Mouse (Mus musculus): ENCODE results near the gene Caln1. TPM values are rescaled to one million over a fixed set of nuclear protein-coding genes. Genes with fewer than 3 reads are reported as not detected.
A peak's percentile ranks its signal among the peaks of the same experiment; 100 is the strongest.
"Not testable (repeated sequence)": the region's sequence is repeated elsewhere in the genome, so short reads cannot be mapped to it uniquely, and the experiment has no call there.

Gene Caln1
- polyA plus RNA-seq, 1 experiment from 2014 or later = 0.10 TPM

- Histone ChIP-seq H3K27me3 (replicated peaks) (no peaks in the 10 kb centered on the region), H3K4me3 (replicated peaks) (no peak overlapping the region), H3K9me3 (no peaks in the 10 kb centered on the region), H3K4me1 (replicated peaks) (no peaks in the 10 kb centered on the region), H3K9ac (no peak overlapping the region), H3K27ac (no peak overlapping the region), H3K4me2 (replicated peaks) (no peak overlapping the region), H3K36me3 (no peaks in the 10 kb centered on the region)
- WGBS = 79% methylated on average over 2 of the region's 2 CpGs
- ATAC-seq = no peak
Measured at GRCm38 (mm10) chr5:130577581-130577980, 208.3 kb downstream of the Caln1 start.

GRCm38 (mm10) chr5:130584042-130584441 lies 214.8 kb downstream of the Caln1 start:
- H3K27me3 ChIP-seq (replicated peaks) = no peaks in the 10 kb centered on the region
- no peak overlapping the region for H3K9ac ChIP-seq
- H3K4me3 ChIP-seq (replicated peaks) = no peak overlapping the region
- H3K4me1 ChIP-seq (replicated peaks) = no peaks in the 10 kb centered on the region
- H3K36me3 ChIP-seq = no peaks in the 10 kb centered on the region
- no peak for ATAC-seq
- H3K9me3 ChIP-seq = no peaks in the 10 kb centered on the region
- WGBS = 79% methylated on average over 3 of the region's 3 CpGs
- no peak overlapping the region for H3K4me2 ChIP-seq (replicated peaks)
- H3K27ac ChIP-seq = no peak overlapping the region

GRCm38 (mm10) chr5:130586257-130586656 lies 217.0 kb downstream of the Caln1 start:
- no peak overlapping the region for H3K4me2 ChIP-seq (replicated peaks)
- H3K36me3 ChIP-seq = no peaks in the 10 kb centered on the region
- 91% methylated on average over 4 of the region's 4 CpGs for WGBS
- H3K4me1 ChIP-seq (replicated peaks) = no peaks in the 10 kb centered on the region
- no peak for ATAC-seq
- H3K27me3 ChIP-seq (replicated peaks) = no peaks in the 10 kb centered on the region
- no peak overlapping the region for H3K9ac ChIP-seq
- no peak overlapping the region for H3K27ac ChIP-seq
- H3K9me3 ChIP-seq = no peaks in the 10 kb centered on the region
- H3K4me3 ChIP-seq (replicated peaks) = no peak overlapping the region

- no peaks in the 10 kb centered on the region for H3K4me1 ChIP-seq (replicated peaks)
- no peaks in the 10 kb centered on the region for H3K36me3 ChIP-seq
- H3K27me3 ChIP-seq (replicated peaks) = no peaks in the 10 kb centered on the region
- no peak for ATAC-seq
- WGBS = 79% methylated on average over 6 of the region's 6 CpGs
- H3K9me3 ChIP-seq = no peaks in the 10 kb centered on the region
- no peak overlapping the region for H3K9ac ChIP-seq
- no peak overlapping the region for H3K27ac ChIP-seq
- no peak overlapping the region for H3K4me2 ChIP-seq (replicated peaks)
- no peak overlapping the region for H3K4me3 ChIP-seq (replicated peaks)
Measured at GRCm38 (mm10) chr5:130596541-130596940, 227.3 kb downstream of the Caln1 start.

- no peaks in the 10 kb centered on the region for H3K9me3 ChIP-seq
- H3K27me3 ChIP-seq (replicated peaks) = no peaks in the 10 kb centered on the region
- no peaks in the 10 kb centered on the region for H3K4me1 ChIP-seq (replicated peaks)
- no peak overlapping the region for H3K27ac ChIP-seq
- no peak overlapping the region for H3K4me2 ChIP-seq (replicated peaks)
- H3K4me3 ChIP-seq (replicated peaks) = no peak overlapping the region
- H3K9ac ChIP-seq = no peak overlapping the region
- no peak for ATAC-seq
- no peaks in the 10 kb centered on the region for H3K36me3 ChIP-seq
- WGBS = 76% methylated on average over 3 of the region's 3 CpGs
Measured at GRCm38 (mm10) chr5:130613657-130614056, 244.4 kb downstream of the Caln1 start.

- H3K9me3 ChIP-seq = no peaks in the 10 kb centered on the region
- no peak for ATAC-seq
- no peak overlapping the region for H3K4me3 ChIP-seq (replicated peaks)
- H3K36me3 ChIP-seq = no peaks in the 10 kb centered on the region
- no peak overlapping the region for H3K4me2 ChIP-seq (replicated peaks)
- no peaks in the 10 kb centered on the region for H3K4me1 ChIP-seq (replicated peaks)
- WGBS = 84% methylated on average over 3 of the region's 3 CpGs
- no peak overlapping the region for H3K27ac ChIP-seq
- H3K9ac ChIP-seq = no peak overlapping the region
- no peaks in the 10 kb centered on the region for H3K27me3 ChIP-seq (replicated peaks)
Measured at GRCm38 (mm10) chr5:130614209-130614608, 245.0 kb downstream of the Caln1 start.

GRCm38 (mm10) chr5:130620060-130620459 lies 250.8 kb downstream of the Caln1 start:
- H3K36me3 ChIP-seq = no peaks in the 10 kb centered on the region
- 69% methylated on average over 7 of the region's 7 CpGs for WGBS
- H3K27ac ChIP-seq = no peak overlapping the region
- no peak overlapping the region for H3K9ac ChIP-seq
- H3K27me3 ChIP-seq (replicated peaks) = no peaks in the 10 kb centered on the region
- H3K4me1 ChIP-seq (replicated peaks) = no peaks in the 10 kb centered on the region
- ATAC-seq = no peak
- H3K4me2 ChIP-seq (replicated peaks) = no peak overlapping the region
- H3K9me3 ChIP-seq = no peaks in the 10 kb centered on the region
- no peak overlapping the region for H3K4me3 ChIP-seq (replicated peaks)

GRCm38 (mm10) chr5:130623206-130623605 lies 254.0 kb downstream of the Caln1 start:
- Histone ChIP-seq H3K27me3 (replicated peaks) (no peaks in the 10 kb centered on the region), H3K9me3 (no peaks in the 10 kb centered on the region), H3K36me3 (no peaks in the 10 kb centered on the region), H3K4me2 (replicated peaks) (no peak overlapping the region), H3K27ac (no peak overlapping the region), H3K4me1 (replicated peaks) (no peaks in the 10 kb centered on the region), H3K4me3 (replicated peaks) (no peak overlapping the region), H3K9ac (no peak overlapping the region)
- 31% methylated on average over 5 of the region's 5 CpGs for WGBS
- ATAC-seq = peak; percentile 75

- H3K36me3 ChIP-seq = no peaks in the 10 kb centered on the region
Measured at GRCm38 (mm10) chr5:130627800-130628199, 258.5 kb downstream of the Caln1 start.

GRCm38 (mm10) chr5:130635397-130635796 lies 266.1 kb downstream of the Caln1 start:
- WGBS = 87% methylated on average over 2 of the region's 2 CpGs

More at GRCm38 (mm10) chr5:130627800-130628199, 258.5 kb downstream of the Caln1 start:
- Histone ChIP-seq H3K4me1 (replicated peaks) (no peaks in the 10 kb centered on the region), H3K4me2 (replicated peaks) (no peak overlapping the region), H3K27ac (no peak overlapping the region), H3K9me3 (no peaks in the 10 kb centered on the region), H3K4me3 (replicated peaks) (no peak overlapping the region), H3K27me3 (replicated peaks) (no peaks in the 10 kb centered on the region), H3K9ac (no peak overlapping the region)
- WGBS = 97% methylated on average over 2 of the region's 2 CpGs
- ATAC-seq = no peak

GRCm38 (mm10) chr5:130641881-130642280 lies 272.6 kb downstream of the Caln1 start:
- ATAC-seq = no peak
- Histone ChIP-seq H3K9me3 (no peaks in the 10 kb centered on the region), H3K4me3 (replicated peaks) (no peak overlapping the region), H3K27ac (no peak overlapping the region), H3K4me2 (replicated peaks) (no peak overlapping the region), H3K27me3 (replicated peaks) (no peaks in the 10 kb centered on the region), H3K36me3 (no peaks in the 10 kb centered on the region), H3K4me1 (replicated peaks) (no peaks in the 10 kb centered on the region), H3K9ac (no peak overlapping the region)
- WGBS = 71% methylated on average over 2 of the region's 2 CpGs

More at GRCm38 (mm10) chr5:130635397-130635796, 266.1 kb downstream of the Caln1 start:
- Histone ChIP-seq H3K27me3 (replicated peaks) (no peaks in the 10 kb centered on the region), H3K4me3 (replicated peaks) (no peak overlapping the region), H3K4me1 (replicated peaks) (no peaks in the 10 kb centered on the region), H3K9me3 (no peaks in the 10 kb centered on the region), H3K27ac (no peak overlapping the region), H3K36me3 (no peaks in the 10 kb centered on the region), H3K9ac (no peak overlapping the region), H3K4me2 (replicated peaks) (no peak overlapping the region)
- no peak for ATAC-seq

- not testable (repeated sequence) for H3K27me3 ChIP-seq (replicated peaks); H3K4me1 ChIP-seq (replicated peaks); H3K4me3 ChIP-seq (replicated peaks); H3K4me2 ChIP-seq (replicated peaks); H3K27ac ChIP-seq; H3K9me3 ChIP-seq; ATAC-seq; H3K36me3 ChIP-seq; H3K9ac ChIP-seq
- WGBS = 62% methylated on average over 2 of the region's 2 CpGs
Measured at GRCm38 (mm10) chr5:130646126-130646525, 276.9 kb downstream of the Caln1 start.

- no peaks in the 10 kb centered on the region for H3K9me3 ChIP-seq
- no peak for ATAC-seq
- WGBS = 75% methylated on average over 3 of the region's 3 CpGs
Measured at GRCm38 (mm10) chr5:130658141-130658540, 288.9 kb downstream of the Caln1 start.

More at GRCm38 (mm10) chr5:130658141-130658540, 288.9 kb downstream of the Caln1 start:
- Histone ChIP-seq H3K9ac (no peak overlapping the region), H3K36me3 (no peaks in the 10 kb centered on the region), H3K4me2 (replicated peaks) (no peak overlapping the region), H3K4me1 (replicated peaks) (no peaks in the 10 kb centered on the region), H3K27ac (no peak overlapping the region), H3K4me3 (replicated peaks) (no peak overlapping the region), H3K27me3 (replicated peaks) (no peaks in the 10 kb centered on the region)

Measured in intestine, embryonic 15.5 days (tissue).